Comparison of ENCODE assay signal across 17 mouse cellular contexts in the genomic region with DNA sequence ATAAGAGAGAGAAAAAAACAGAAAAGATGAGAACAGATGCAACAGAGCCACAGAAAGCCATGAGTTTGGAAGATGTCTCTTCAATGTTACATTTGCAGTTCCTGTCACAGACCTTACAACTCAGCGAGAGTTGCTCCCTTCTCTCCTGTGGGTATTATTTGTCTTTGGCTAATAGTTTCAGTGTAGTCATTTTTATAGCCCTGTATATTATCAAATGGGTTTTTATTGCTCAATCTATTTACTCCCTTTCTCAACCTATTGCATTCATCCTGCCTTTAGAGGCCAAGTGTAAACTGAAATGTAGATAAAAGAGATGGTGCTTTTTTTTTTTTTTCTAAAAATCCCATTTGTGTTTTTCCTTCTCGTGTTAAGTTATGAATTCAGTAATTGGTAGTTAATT.
DNase-seq lines count a peak whose midpoint lies in the region; ATAC-seq and TF ChIP-seq lines count a peak whose summit lies in the region.
"Had no signal": no experiment of that assay in that cellular context is flagged by ENCODE, and none has a peak within 500 bp of the region (broad histone marks: within the 10 kb centered on the region; RNA-seq: fewer than 3 reads in every experiment).

No protein-coding gene starts in this region.

- peak; percentile 74 for ATAC-seq in intestine, embryonic 15.5 days
- no peak for ATAC-seq in intestine, postnatal 0 days
- no peak for ATAC-seq in liver, embryonic 11.5 days (replicated peaks; ENCODE audit: low FRiP score)
- ATAC-seq in intestine, embryonic 16.5 days = peak; percentile 87
- ATAC-seq: activated CD4-positive, CD25-positive, alpha-beta regulatory T cell, adult 4 months; CD4-positive, CD25-positive, alpha-beta regulatory T cell, adult 4 months; Patski had no signal

- TF ChIP-seq EP300 in heart, adult 2 months (IDR thresholded peaks at IDR 0.05; ENCODE audit: insufficient read depth, low read depth, low read length) = no peak

- TF ChIP-seq POLR2A in heart, adult 2 months (IDR thresholded peaks at IDR 0.05; ENCODE audit: insufficient read depth, low read depth, low read length) = no peak
- TF ChIP-seq POLR2A in liver, adult 2 months (IDR thresholded peaks at IDR 0.05; ENCODE audit: extremely low read depth, insufficient read depth, low read length) = no peak

- H3K4me2 ChIP-seq in intestine, embryonic 15.5 days (replicated peaks) = no peak overlapping the region
- no peak overlapping the region for H3K4me2 ChIP-seq in intestine, postnatal 0 days (replicated peaks; ENCODE audit: low read depth)
- no peak overlapping the region for H3K4me2 ChIP-seq in liver, embryonic 11.5 days
- no peak overlapping the region for H3K4me2 ChIP-seq in intestine, embryonic 16.5 days (ENCODE audit: low read depth, low read length)

- 72% methylated on average over 2 of the region's 2 CpGs for WGBS in heart, adult 2 months
- 46% methylated on average over 2 of the region's 2 CpGs for WGBS in intestine, embryonic 15.5 days
- WGBS in intestine, postnatal 0 days = 30% methylated on average over 2 of the region's 2 CpGs
- 17% methylated on average over 2 of the region's 2 CpGs for WGBS in liver, adult 2 months
- 65% methylated on average over 2 of the region's 2 CpGs for WGBS in liver, embryonic 11.5 days
- 48% methylated on average over 2 of the region's 2 CpGs for WGBS in intestine, embryonic 16.5 days

- no peaks in the 10 kb centered on the region for H3K27me3 ChIP-seq in heart, adult 2 months (ENCODE audit: control insufficient read depth, insufficient read depth, low read length)
- H3K27me3 ChIP-seq in intestine, embryonic 15.5 days (replicated peaks) = no peaks in the 10 kb centered on the region
- H3K27me3 ChIP-seq in intestine, postnatal 0 days (replicated peaks; ENCODE audit: control insufficient read depth, insufficient read depth, low read length) = no peaks in the 10 kb centered on the region
- no peaks in the 10 kb centered on the region for H3K27me3 ChIP-seq in liver, adult 2 months (ENCODE audit: control insufficient read depth, insufficient read depth, low read length)
- H3K27me3 ChIP-seq in liver, embryonic 11.5 days (replicated peaks; ENCODE audit: control insufficient read depth, insufficient read depth, low read length) = no peaks in the 10 kb centered on the region
- H3K27me3 ChIP-seq in intestine, embryonic 16.5 days (replicated peaks; ENCODE audit: control insufficient read depth, insufficient read depth, low read length) = no peaks in the 10 kb centered on the region
- H3K27me3 ChIP-seq: CH12.LX, Patski had no signal

- H3K27ac ChIP-seq in heart, adult 2 months = peak overlapping the region; percentile 78
- H3K27ac ChIP-seq in intestine, embryonic 15.5 days = no peak overlapping the region
- H3K27ac ChIP-seq in intestine, postnatal 0 days (ENCODE audit: low read depth, low read length) = no peak overlapping the region
- H3K27ac ChIP-seq in liver, adult 2 months (replicated peaks; ENCODE audit: insufficient read depth, low read depth, low read length) = no peak overlapping the region; the same call in 1 of the 2 replicates
- no peak overlapping the region for H3K27ac ChIP-seq in liver, embryonic 11.5 days (ENCODE audit: low read depth, low read length)
- H3K27ac ChIP-seq in intestine, embryonic 16.5 days (ENCODE audit: low read length) = no peak overlapping the region

- no peak overlapping the region for H3K4me3 ChIP-seq in heart, adult 2 months
- H3K4me3 ChIP-seq in intestine, embryonic 15.5 days (replicated peaks) = no peak overlapping the region
- H3K4me3 ChIP-seq in intestine, postnatal 0 days (ENCODE audit: low read depth, low read length) = no peak overlapping the region
- no peak overlapping the region for H3K4me3 ChIP-seq in liver, adult 2 months (ENCODE audit: insufficient read depth, low read depth, low read length)
- H3K4me3 ChIP-seq in liver, embryonic 11.5 days (ENCODE audit: low read depth, low read length) = no peak overlapping the region
- no peak overlapping the region for H3K4me3 ChIP-seq in intestine, embryonic 16.5 days (ENCODE audit: low read length)

- H3K79me2 ChIP-seq in heart, adult 2 months (replicated peaks; ENCODE audit: control insufficient read depth, insufficient read depth, low read length) = no peaks in the 10 kb centered on the region; the same call in 1 of the 2 replicates
- peaks cover 14% of the 10 kb centered on the region; the same call in 1 of the 2 replicates for H3K79me2 ChIP-seq in liver, adult 2 months (ENCODE audit: control insufficient read depth, insufficient read depth, low read length)

- H3K36me3 ChIP-seq in heart, adult 2 months (ENCODE audit: control insufficient read depth, insufficient read depth, low read length) = peaks cover 2% of the 10 kb centered on the region
- H3K36me3 ChIP-seq in intestine, embryonic 15.5 days = no peaks in the 10 kb centered on the region
- no peaks in the 10 kb centered on the region for H3K36me3 ChIP-seq in intestine, postnatal 0 days (ENCODE audit: control insufficient read depth, insufficient read depth)
- H3K36me3 ChIP-seq in liver, adult 2 months (ENCODE audit: control insufficient read depth, insufficient read depth, low read length) = no peaks in the 10 kb centered on the region
- no peaks in the 10 kb centered on the region for H3K36me3 ChIP-seq in liver, embryonic 11.5 days (ENCODE audit: control insufficient read depth, insufficient read depth, low read length)
- H3K36me3 ChIP-seq in intestine, embryonic 16.5 days (ENCODE audit: control insufficient read depth, insufficient read depth, low read length) = no peaks in the 10 kb centered on the region
- H3K36me3 ChIP-seq: G1E had no signal

- H3K4me1 ChIP-seq in heart, adult 2 months (ENCODE audit: control insufficient read depth, insufficient read depth, low read length) = peaks cover 4% of the 10 kb centered on the region
- no peaks in the 10 kb centered on the region for H3K4me1 ChIP-seq in intestine, embryonic 15.5 days (replicated peaks)
- H3K4me1 ChIP-seq in intestine, postnatal 0 days (replicated peaks; ENCODE audit: control insufficient read depth, insufficient read depth, low read length) = no peaks in the 10 kb centered on the region
- H3K4me1 ChIP-seq in liver, adult 2 months (ENCODE audit: control insufficient read depth, insufficient read depth, low read length) = peaks cover 24% of the 10 kb centered on the region
- no peaks in the 10 kb centered on the region for H3K4me1 ChIP-seq in liver, embryonic 11.5 days (replicated peaks; ENCODE audit: control insufficient read depth, insufficient read depth, low read length)
- peaks cover 9% of the 10 kb centered on the region for H3K4me1 ChIP-seq in intestine, embryonic 16.5 days (ENCODE audit: control insufficient read depth, insufficient read depth, low read length)

- H3K9ac ChIP-seq in heart, adult 2 months (ENCODE audit: low read depth, low read length) = no peak overlapping the region
- no peak overlapping the region for H3K9ac ChIP-seq in intestine, embryonic 15.5 days
- no peak overlapping the region for H3K9ac ChIP-seq in intestine, postnatal 0 days (ENCODE audit: low read depth, low read length)
- H3K9ac ChIP-seq in liver, adult 2 months (ENCODE audit: low read depth, low read length) = no peak overlapping the region
- H3K9ac ChIP-seq in liver, embryonic 11.5 days (ENCODE audit: low read depth, low read length) = no peak overlapping the region
- H3K9ac ChIP-seq in intestine, embryonic 16.5 days (ENCODE audit: low read depth, low read length) = no peak overlapping the region

- no peak for TF ChIP-seq CTCF in heart, adult 2 months (IDR thresholded peaks at IDR 0.05)
- no peak for TF ChIP-seq CTCF in intestine, postnatal 0 days (IDR thresholded peaks at IDR 0.05; ENCODE audit: low read depth)
- TF ChIP-seq CTCF in liver, adult 2 months (IDR thresholded peaks at IDR 0.05; ENCODE audit: low read depth, low read length) = no peak

- intact Hi-C loops in heart, adult 2 months (cut with DNase I) = loop anchor here (2.0 to 10.0 kb wide), 3 partner anchors 43 to 163 kb away; partner anchors contain the start of gene Thrb
- intact Hi-C loops in heart, postnatal 25 days (cut with DNase I) = loop anchor here (5.0 kb wide), 1 partner anchor 80 kb away; the partner anchor contains the start of gene Thrb

- no peaks in the 10 kb centered on the region for H3K9me3 ChIP-seq in intestine, embryonic 15.5 days
- no peaks in the 10 kb centered on the region for H3K9me3 ChIP-seq in intestine, postnatal 0 days (ENCODE audit: control insufficient read depth)
- H3K9me3 ChIP-seq in liver, embryonic 11.5 days (ENCODE audit: control insufficient read depth, low read length) = no peaks in the 10 kb centered on the region
- H3K9me3 ChIP-seq in intestine, embryonic 16.5 days (ENCODE audit: control insufficient read depth, low read length) = no peaks in the 10 kb centered on the region
- H3K9me3 ChIP-seq: G1E had no signal

- DNase-seq in heart, adult 2 months = no peak
- no peak for DNase-seq in heart, postnatal 25 days (ENCODE audit: low spot score)
- peak; percentile 70 for DNase-seq in liver, adult 2 months (ENCODE audit: extremely low read depth, low read depth, low spot score)
- no peak for DNase-seq in liver, embryonic 11.5 days (ENCODE audit: low spot score)
- DNase-seq in adrenal gland, postnatal 10 days = no peak
- DNase-seq: B cell, adult 2 months; cerebellum, adult 11 months; cerebellum, adult 11-12 months; cerebellum, adult 18-20 months had no signal

Comparison
In these comparisons a context has a peak if more than half of its experiments do, and no peak if none do; other contexts are left out.
1. ATAC-seq: peak in intestine, embryonic 15.5 days (single experiment) and intestine, embryonic 16.5 days (single experiment); none in intestine, postnatal 0 days (single experiment) and liver, embryonic 11.5 days (single experiment).